Mouse (Mus musculus): Measurements from ENCODE around the gene Olfr800. TPM values are rescaled to one million over a fixed set of nuclear protein-coding genes. Genes with fewer than 3 reads are reported as not detected.

Gene Olfr800
- polyA plus RNA-seq, 1 experiment from 2014 or later: not detected

Other genes starting within 250 kb of the Olfr800 start
- gene Olfr786, start 230.4 kb upstream of the Olfr800 start, polyA plus RNA-seq (2016; fragmentation: Nextera tagmentation; extraction: Ambion mirVana): not detected in 2 replicates
- not detected in 2 replicates for gene Olfr787, start 195.8 kb upstream of the Olfr800 start, polyA plus RNA-seq (2016; fragmentation: Nextera tagmentation; extraction: Ambion mirVana)
- not detected in 2 replicates for gene Olfr788, start 186.7 kb upstream of the Olfr800 start, polyA plus RNA-seq (2016; fragmentation: Nextera tagmentation; extraction: Ambion mirVana)
- gene Olfr789, start 172.9 kb upstream of the Olfr800 start, polyA plus RNA-seq (2016; fragmentation: Nextera tagmentation; extraction: Ambion mirVana): not detected in 2 replicates
- gene Olfr790, start 159.2 kb upstream of the Olfr800 start, polyA plus RNA-seq (2016; fragmentation: Nextera tagmentation; extraction: Ambion mirVana): not detected in 2 replicates
- not detected in 2 replicates for gene Olfr791, start 135.9 kb upstream of the Olfr800 start, polyA plus RNA-seq (2016; fragmentation: Nextera tagmentation; extraction: Ambion mirVana)
- gene Olfr792, start 118.5 kb upstream of the Olfr800 start, polyA plus RNA-seq (2016; fragmentation: Nextera tagmentation; extraction: Ambion mirVana): not detected in 2 replicates
- not detected in 2 replicates for gene Olfr794, start 90.0 kb upstream of the Olfr800 start, polyA plus RNA-seq (2016; fragmentation: Nextera tagmentation; extraction: Ambion mirVana)
- not detected in 2 replicates for gene Olfr796, start 45.1 kb upstream of the Olfr800 start, polyA plus RNA-seq (2016; fragmentation: Nextera tagmentation; extraction: Ambion mirVana)
- not detected in 2 replicates for gene Olfr798, start 29.8 kb upstream of the Olfr800 start, polyA plus RNA-seq (2016; fragmentation: Nextera tagmentation; extraction: Ambion mirVana)
- not detected in 2 replicates for gene Olfr799, start 20.2 kb upstream of the Olfr800 start, polyA plus RNA-seq (2016; fragmentation: Nextera tagmentation; extraction: Ambion mirVana)
- not detected in 2 replicates for gene Olfr801, start 16.2 kb downstream of the Olfr800 start, polyA plus RNA-seq (2016; fragmentation: Nextera tagmentation; extraction: Ambion mirVana)
- 0.04 TPM in 1 of 2 replicates, not detected in the other for gene Olfr802, start 30.5 kb downstream of the Olfr800 start, polyA plus RNA-seq (2016; fragmentation: Nextera tagmentation; extraction: Ambion mirVana)
- not detected in 2 replicates for gene Olfr803, start 36.6 kb downstream of the Olfr800 start, polyA plus RNA-seq (2016; fragmentation: Nextera tagmentation; extraction: Ambion mirVana)
- not detected in 2 replicates for gene Olfr804, start 45.5 kb downstream of the Olfr800 start, polyA plus RNA-seq (2016; fragmentation: Nextera tagmentation; extraction: Ambion mirVana)
- not detected in 2 replicates for gene Olfr805, start 71.7 kb downstream of the Olfr800 start, polyA plus RNA-seq (2016; fragmentation: Nextera tagmentation; extraction: Ambion mirVana)
- not detected in 2 replicates for gene Olfr806, start 84.2 kb downstream of the Olfr800 start, polyA plus RNA-seq (2016; fragmentation: Nextera tagmentation; extraction: Ambion mirVana)
- not detected in 2 replicates for gene Olfr807, start 100.1 kb downstream of the Olfr800 start, polyA plus RNA-seq (2016; fragmentation: Nextera tagmentation; extraction: Ambion mirVana)
- not detected in 2 replicates for gene Olfr808, start 107.8 kb downstream of the Olfr800 start, polyA plus RNA-seq (2016; fragmentation: Nextera tagmentation; extraction: Ambion mirVana)
- gene Olfr809, start 116.9 kb downstream of the Olfr800 start, polyA plus RNA-seq (2016; fragmentation: Nextera tagmentation; extraction: Ambion mirVana): not detected in 2 replicates
- gene Olfr810, start 137.2 kb downstream of the Olfr800 start, polyA plus RNA-seq (2016; fragmentation: Nextera tagmentation; extraction: Ambion mirVana): not detected in 2 replicates
- not detected in 2 replicates for gene Olfr811, start 146.7 kb downstream of the Olfr800 start, polyA plus RNA-seq (2016; fragmentation: Nextera tagmentation; extraction: Ambion mirVana)
- gene Olfr812, start 188.4 kb downstream of the Olfr800 start, polyA plus RNA-seq (2016; fragmentation: Nextera tagmentation; extraction: Ambion mirVana): not detected in 2 replicates
- not detected in 2 replicates for gene Olfr813, start 197.7 kb downstream of the Olfr800 start, polyA plus RNA-seq (2016; fragmentation: Nextera tagmentation; extraction: Ambion mirVana)
- not detected in 2 replicates for gene Olfr814, start 222.2 kb downstream of the Olfr800 start, polyA plus RNA-seq (2016; fragmentation: Nextera tagmentation; extraction: Ambion mirVana)
- gene Olfr815, start 248.2 kb downstream of the Olfr800 start, polyA plus RNA-seq (2016; fragmentation: Nextera tagmentation; extraction: Ambion mirVana): not detected in 2 replicates

Measured in embryonic facial prominence, embryonic 10.5 days (tissue).